Mouse (Mus musculus) kidney, postnatal 10 days (tissue): ENCODE measurements at regions not wholly inside any gene's neighbourhood (a gene's known extent, or its start where the extent isn't known, plus 50 kb on each side); places are given as distances from the start of the nearest gene placed in this dataset.

Experiments used
- DNase-seq: peaks from one replicate; pipeline ENCODE4 v3.0.0; 2021; ENCODE audit warnings: mixed read lengths

DNA sequence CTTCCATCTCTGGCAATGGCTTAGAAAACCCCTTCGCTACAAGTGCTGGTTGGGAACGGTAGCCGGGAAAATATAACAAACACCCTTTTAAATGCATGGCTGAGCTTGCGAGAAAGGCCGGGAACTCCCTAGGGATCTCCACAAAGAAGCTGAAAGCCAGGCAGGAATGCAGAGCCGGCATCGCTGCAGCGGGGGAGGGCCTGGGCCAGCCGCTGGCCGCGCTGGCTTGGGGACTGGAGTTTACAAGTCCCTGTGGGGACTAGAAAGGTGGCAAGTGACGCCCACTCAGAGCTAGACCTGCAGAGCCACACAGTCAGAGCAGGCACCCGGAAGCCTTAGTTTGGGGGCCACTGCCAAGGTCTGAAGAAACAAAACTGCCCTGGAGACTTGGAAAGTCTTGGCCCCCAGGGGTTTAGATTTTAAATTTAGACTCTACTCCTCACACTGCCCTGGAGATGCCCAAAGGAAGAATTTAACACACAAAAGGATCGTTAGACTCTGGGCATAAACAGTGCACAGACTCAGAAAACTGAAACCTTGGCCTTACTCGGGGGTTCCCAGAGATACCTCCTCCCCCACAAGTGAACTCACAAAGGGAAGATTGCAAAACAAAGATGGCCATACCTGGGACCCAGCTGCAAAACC is 59.4 kb downstream of the 1700001O22Rik start:
- peak; percentile 87 for DNase-seq

GRCm38 (mm10) chr2:30743265-30743846 is 60.1 kb downstream of the 1700001O22Rik start:
- DNase-seq, result peak; percentile 47

DNA sequence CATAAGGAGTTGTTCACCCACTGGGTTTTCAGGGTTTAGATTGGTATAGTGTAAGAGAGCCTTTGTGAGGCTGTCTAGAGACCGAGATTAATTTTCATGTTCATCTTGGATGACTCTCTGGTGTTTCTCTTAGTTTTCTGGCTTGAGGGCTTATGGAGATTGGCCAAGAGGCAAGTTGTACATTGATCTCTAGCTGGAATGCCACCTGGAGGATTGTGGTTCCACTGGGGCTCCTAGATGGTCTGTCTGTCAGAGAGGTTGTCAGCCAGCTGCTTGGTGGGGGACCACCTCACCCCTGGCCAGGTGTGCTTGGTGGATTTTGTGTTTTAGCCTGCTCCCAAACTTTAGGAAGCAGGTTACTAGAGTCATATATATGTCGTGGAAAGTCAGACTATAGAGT is 62.0 kb downstream of the 1700001O22Rik start:
- no peak for DNase-seq

DNA sequence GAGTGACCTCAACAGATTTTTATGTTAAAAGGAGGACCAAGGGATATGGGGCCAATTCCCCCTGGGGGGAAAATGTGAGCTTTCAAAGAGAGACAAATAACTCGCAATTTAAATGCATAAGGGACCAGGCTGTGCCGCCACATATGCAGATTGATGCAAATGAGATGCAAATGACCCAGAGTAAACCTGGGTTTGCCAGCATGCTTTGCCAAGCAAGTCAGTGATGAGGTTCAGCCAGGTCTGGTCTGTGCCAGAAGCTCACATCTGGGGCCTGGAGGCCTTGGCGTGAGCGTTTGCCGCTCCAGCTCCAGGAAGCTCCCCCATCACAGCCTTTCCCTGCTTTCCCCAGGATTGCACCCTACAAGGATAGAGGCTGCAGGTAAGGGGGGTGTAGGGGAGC is 65.7 kb downstream of the 1700001O22Rik start:
- DNase-seq, result peak; percentile 18

DNA sequence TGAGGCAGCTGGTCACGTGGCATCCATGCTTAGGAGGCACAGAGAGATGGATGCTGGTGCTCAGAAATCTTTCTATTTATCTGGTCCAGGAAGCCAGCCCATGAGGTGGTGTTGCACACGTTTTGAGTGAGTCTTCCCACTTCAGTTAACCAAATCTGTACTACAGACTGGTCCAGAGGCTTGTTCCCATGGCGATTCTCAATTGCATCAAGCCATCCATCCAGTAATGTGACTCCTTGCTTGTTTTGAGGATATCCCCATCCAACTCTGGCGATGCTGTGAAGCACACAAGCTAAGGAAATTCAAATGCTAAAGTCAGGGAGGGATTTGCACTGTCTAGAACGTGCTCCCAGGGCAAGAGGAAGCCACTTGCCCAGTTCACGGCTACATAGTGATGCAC is 66.8 kb downstream of the 1700001O22Rik start:
- no peak for DNase-seq

GRCm38 (mm10) chr2:30736236-30736635 is 67.2 kb downstream of the 1700001O22Rik start:
- no peak for DNase-seq

- peak; percentile 19 for DNase-seq
Observed at GRCm38 (mm10) chr2:30733853-30734252, 69.6 kb downstream of the 1700001O22Rik start.

GRCm38 (mm10) chr2:30731832-30732231 is 71.6 kb downstream of the 1700001O22Rik start:
- DNase-seq, result no peak

DNA sequence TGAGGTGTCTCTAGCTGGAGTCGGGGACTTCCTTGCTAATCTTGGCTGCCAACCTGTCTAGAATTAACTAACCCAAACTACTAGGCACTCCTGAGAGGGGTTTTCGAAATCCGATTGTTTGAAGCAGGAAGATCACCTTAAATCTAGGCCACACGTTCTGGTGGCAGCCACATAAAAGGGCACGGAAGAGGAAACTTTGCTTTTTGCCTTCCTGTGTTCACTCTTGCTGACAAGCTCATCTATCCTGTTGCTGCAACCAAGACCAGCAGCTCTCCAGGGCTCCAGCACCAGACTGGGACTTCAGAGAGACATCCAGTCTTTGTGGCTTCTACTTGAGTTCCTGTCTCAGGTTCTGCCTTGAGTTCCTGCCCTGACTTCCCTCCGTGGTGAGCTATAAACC is 75.5 kb downstream of the 1700001O22Rik start:
- no peak for DNase-seq

GRCm38 (mm10) chr2:30725601-30726489 is 77.6 kb downstream of the 1700001O22Rik start:
- DNase-seq, result peak; percentile 80

GRCm38 (mm10) chr2:30725186-30725585 is 78.3 kb downstream of the 1700001O22Rik start:
- peak; percentile 67 for DNase-seq

DNA sequence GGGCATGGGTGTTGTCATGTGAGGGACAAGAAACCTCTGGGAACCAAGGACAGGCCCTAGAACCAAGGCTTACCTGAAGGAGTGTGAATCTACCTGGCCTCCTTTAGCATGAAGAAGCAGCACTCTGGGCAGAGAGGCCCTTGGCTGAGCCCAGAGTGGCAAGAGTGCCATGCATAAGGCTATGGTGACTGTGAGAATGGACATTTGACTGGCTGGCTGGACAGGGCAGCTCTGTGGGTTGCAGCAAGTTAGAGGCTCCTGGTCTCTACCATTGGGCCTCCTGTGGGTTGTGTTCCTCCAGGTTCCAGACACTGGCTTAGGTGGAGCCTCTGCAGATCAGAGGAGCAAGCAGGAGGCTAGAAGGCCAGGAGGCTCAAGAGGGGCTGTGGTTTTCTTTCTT is 78.9 kb downstream of the 1700001O22Rik start:
- DNase-seq, result peak; percentile 22

DNA sequence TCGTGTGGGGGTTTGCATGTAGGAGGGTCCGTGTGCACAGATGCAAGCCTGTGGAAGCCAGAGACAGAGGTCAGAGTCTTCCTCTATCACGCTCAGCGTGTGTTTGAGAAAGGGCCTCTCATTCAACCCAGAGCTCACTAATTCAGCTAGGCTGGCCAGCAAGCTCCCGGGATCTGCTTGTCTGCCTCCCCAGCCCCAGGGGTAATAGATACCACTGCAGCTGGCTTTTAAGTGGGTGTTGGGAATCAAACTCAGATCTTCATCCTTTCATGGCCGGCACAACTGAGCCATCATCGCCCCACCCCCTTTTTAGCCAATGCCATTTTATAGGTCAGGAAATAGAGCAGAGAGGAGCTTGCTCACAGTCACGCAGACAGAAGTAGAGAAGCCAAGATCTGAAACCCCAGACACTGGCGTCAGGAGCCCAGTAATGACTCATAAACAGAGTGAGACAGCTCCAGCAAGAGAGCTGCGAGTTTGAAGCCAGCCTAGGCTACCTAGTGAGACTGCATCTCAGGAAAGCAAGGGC is 80.3 kb downstream of the 1700001O22Rik start:
- peak; percentile 55 for DNase-seq

- peak; percentile 51 for DNase-seq
Observed at GRCm38 (mm10) chr2:30722263-30723050, 81.0 kb downstream of the 1700001O22Rik start.

DNA sequence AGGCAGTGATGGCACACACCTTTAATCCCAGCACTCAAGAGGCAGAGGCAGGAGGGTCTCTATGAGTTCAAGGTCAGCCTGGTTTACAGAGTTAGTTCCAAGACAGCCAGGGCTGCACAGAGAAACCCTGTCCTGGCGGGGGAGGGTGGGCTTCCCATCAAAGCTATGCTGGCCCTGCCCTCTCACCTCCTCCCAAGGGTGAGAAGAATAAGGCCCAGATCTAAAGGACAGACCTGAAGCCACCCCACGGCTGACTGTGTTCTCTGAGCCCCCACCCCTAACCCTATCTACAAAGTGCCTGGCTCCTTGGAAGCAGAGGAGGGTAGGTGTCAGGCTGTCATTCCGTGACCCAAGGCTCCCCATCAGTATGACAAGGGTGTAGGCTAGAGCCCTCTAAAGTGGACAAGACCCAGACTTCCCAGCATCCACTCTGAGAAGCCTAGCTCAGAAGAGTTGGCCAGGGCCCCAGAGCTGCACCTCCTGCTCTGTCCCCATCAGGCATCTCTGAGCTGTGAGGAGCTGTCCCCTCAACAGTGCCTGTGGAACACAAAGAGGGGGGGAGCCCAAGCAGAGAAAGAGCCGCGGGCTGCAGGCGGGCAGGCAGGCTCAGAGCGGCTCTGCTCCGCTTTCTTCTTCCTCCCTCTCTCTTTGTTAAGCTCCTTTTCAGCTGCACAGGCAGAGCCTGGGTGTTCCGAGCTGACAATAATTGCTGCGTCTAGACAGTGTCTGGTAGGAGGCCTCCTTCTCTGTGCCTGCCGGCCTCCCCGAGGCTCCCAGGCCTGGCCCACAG is 81.8 kb downstream of the 1700001O22Rik start:
- DNase-seq, result peak; percentile 70

- DNase-seq, result no peak
Observed at GRCm38 (mm10) chr2:30721048-30721461, 82.4 kb downstream of the 1700001O22Rik start.

GRCm38 (mm10) chr2:30720291-30720690 is 83.2 kb downstream of the 1700001O22Rik start:
- peak; percentile 32 for DNase-seq

- DNase-seq, result no peak
Observed at GRCm38 (mm10) chr2:30719611-30720290, 83.7 kb downstream of the 1700001O22Rik start.

- DNase-seq, result peak; percentile 96
Observed at GRCm38 (mm10) chr2:30718741-30719381, 84.6 kb downstream of the 1700001O22Rik start.

GRCm38 (mm10) chr2:30718329-30718675 is 85.2 kb downstream of the 1700001O22Rik start:
- peak; percentile 95 for DNase-seq
